Mouse (Mus musculus) forebrain, embryonic 13.5 days (tissue): ENCODE data around the gene Ptprd. TPM values are rescaled to one million over a fixed set of nuclear protein-coding genes. Genes with fewer than 3 reads are reported as not detected.
A peak's percentile ranks its signal among the peaks of the same experiment; 100 is the strongest.

Experiments used
- ATAC-seq: fragments of 200-750 bp; cut with Nextera tagmentation; 2 replicates; pipeline ENCODE4 v1.8.0; 2017
- H3K27ac ChIP-seq: fragments of 300-500 bp; sonication (generic); 2 replicates; pipeline ENCODE4 v1.5.1; 2015; ENCODE audit warnings: inconsistent platforms, mild to moderate bottlenecking, moderate library complexity
- H3K27me3 ChIP-seq: fragments of 300-500 bp; sonication (generic); 2 replicates; pipeline ENCODE4 v1.6.1; 2015; ENCODE audit warnings: mild to moderate bottlenecking, inconsistent platforms
- H3K36me3 ChIP-seq: fragments of 300-500 bp; sonication (generic); 2 replicates; pipeline ENCODE4 v1.6.1; 2015; ENCODE audit warnings: mild to moderate bottlenecking, inconsistent platforms; ENCODE audit not compliant: poor library complexity, severe bottlenecking
- H3K4me1 ChIP-seq: fragments of 300-500 bp; sonication (generic); 2 replicates; pipeline ENCODE4 v1.6.1; 2015; ENCODE audit warnings: inconsistent platforms
- H3K4me2 ChIP-seq: fragments of 300-500 bp; sonication (generic); 2 replicates; pipeline ENCODE4 v1.6.1; 2015; ENCODE audit warnings: inconsistent platforms, mild to moderate bottlenecking, moderate library complexity
- H3K4me3 ChIP-seq: fragments of 300-500 bp; sonication (generic); 2 replicates; pipeline ENCODE4 v1.5.1; 2015; ENCODE audit warnings: mild to moderate bottlenecking, inconsistent platforms
- H3K9ac ChIP-seq: fragments of 300-500 bp; sonication (generic); 2 replicates; pipeline ENCODE4 v1.6.1; 2015; ENCODE audit warnings: mild to moderate bottlenecking, inconsistent platforms
- H3K9me3 ChIP-seq: fragments of 300-500 bp; sonication (generic); replicated peaks from 2 replicates; pipeline ENCODE4 v1.6.1; 2016; ENCODE audit warnings: inconsistent platforms
- WGBS: fragments of 180-500 bp; shearing (Covaris S2); methylation state at CpG from one replicate; pipeline ENCODE4 v1.1.7; 2015; 5-methylcytosine and 5-hydroxymethylcytosine counted together
- polyA plus RNA-seq: library from polyadenylated mRNA; unstranded; fragments of >200 nt; fragmentation: Nextera tagmentation; extraction: Ambion mirVana; gene quantifications from 2 replicates; pipeline ENCODE4 v1.2.1, GENCODE M21; 2015

Gene Ptprd
- polyA plus RNA-seq, 1 experiment from 2014 or later = 53.8 TPM

DNA sequence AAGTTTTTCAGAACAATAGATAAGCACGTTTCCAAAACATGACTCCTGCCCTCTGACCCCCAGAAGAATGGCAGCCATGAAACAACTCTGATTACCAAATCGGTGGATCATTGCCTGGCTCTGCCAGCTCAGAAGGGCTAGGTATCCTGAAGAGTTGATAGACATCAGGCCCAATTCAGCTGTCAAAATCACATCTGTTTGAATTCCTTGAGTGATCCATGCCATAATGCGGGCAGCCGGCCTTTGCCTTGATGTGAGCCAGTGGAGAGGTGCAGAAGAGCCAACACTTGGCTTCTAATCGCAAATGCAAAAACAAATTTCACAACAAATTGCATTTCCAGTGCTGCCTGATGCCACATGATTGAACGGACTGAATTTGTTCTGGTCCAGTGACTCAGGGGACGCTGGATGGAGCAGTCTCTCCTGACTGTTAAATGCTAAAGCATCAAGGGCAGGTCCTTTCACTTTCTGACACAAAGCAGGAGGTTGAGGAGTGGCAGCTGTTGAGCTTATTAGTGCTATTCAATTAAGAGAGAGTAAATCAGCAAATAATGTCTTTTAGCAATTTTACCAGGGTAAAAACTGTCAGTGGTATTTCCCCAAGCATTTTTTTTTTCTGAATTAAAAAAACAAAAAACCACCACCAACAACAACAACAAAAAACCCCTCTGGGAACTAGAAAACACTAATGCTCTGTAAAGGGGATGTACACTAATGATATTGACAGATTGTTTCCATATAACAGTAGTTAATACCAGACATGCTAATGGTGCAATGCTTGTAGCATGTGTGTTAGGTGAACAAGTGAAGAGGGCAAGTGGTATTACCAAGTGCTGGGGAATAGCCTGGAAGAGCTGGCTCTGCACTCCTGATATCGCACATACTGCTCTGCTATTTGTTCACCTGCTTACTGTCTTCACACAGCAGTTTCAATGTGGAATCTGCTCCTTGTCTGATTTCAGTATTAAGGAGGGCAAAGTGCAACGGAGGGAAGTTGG is 1413.5 kb downstream of the Ptprd start:
- peak; percentile 41; the same call in 1 of the 2 replicates for ATAC-seq
- Histone ChIP-seq H3K36me3 (no peaks in the 10 kb centered on the region), H3K27ac (no peak overlapping the region), H3K9me3 (no peaks in the 10 kb centered on the region), H3K9ac (no peak overlapping the region), H3K4me1 (peaks cover 9% of the 10 kb centered on the region), H3K4me3 (no peak overlapping the region), H3K4me2 (no peak overlapping the region), H3K27me3 (no peaks in the 10 kb centered on the region)
- WGBS = 39% methylated on average over 9 of the region's 9 CpGs

DNA sequence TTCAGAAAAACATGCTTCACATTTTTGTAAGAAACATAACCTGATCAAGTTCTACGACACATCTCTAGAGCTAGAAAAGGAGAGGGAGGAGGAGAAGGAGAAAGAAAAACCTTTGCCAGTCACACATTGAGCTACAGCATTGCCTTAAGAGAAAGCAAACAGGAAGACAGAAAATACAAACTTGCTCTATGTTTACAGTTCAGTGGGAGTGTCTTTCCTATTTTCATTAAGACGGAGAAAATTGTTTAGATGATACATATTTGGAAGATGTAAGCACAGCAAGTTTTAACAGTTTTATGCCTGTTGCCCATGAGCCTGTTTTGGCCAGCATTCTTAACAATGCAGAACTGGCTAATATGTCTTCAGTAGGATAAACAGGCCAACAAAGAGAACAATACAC is 1426.4 kb downstream of the Ptprd start:
- ATAC-seq = no peak
- Histone ChIP-seq H3K4me2 (no peak overlapping the region), H3K4me3 (no peak overlapping the region), H3K4me1 (no peaks in the 10 kb centered on the region), H3K9ac (no peak overlapping the region), H3K36me3 (no peaks in the 10 kb centered on the region), H3K27me3 (no peaks in the 10 kb centered on the region), H3K9me3 (no peaks in the 10 kb centered on the region), H3K27ac (no peak overlapping the region)
- WGBS = 90% methylated on average over 2 of the region's 2 CpGs

DNA sequence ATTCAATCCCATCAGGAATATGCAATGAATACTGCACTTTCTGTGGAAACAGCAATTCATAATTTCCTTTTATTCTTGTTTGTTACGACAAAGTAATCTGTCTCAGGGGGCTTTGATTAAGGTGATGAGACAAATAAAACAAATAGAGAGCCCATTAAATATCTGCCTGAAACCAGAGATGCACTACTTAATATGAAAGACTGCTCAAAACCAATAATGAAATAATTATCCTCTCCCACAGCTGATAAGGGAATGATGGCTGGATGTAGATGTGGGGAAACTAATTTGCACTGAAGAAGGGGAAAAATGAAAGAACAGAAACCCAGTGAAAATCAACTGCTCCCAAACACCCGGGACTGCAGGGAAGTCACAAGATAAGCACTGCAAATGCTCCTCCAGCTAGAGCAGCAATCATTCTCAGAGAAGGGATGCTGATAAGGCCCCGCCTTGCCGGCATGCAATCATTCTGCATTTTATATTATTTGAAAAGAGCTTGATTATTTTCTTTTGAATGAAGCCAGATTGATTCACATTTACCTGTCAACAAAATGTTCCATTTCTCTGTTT is 1432.1 kb downstream of the Ptprd start:
- Histone ChIP-seq H3K4me3 (no peak overlapping the region), H3K27ac (no peak overlapping the region), H3K36me3 (no peaks in the 10 kb centered on the region), H3K9ac (no peak overlapping the region), H3K4me2 (no peak overlapping the region), H3K27me3 (no peaks in the 10 kb centered on the region), H3K4me1 (no peaks in the 10 kb centered on the region), H3K9me3 (no peaks in the 10 kb centered on the region)
- peak; percentile 65; the same call in 1 of the 2 replicates for ATAC-seq
- WGBS = 72% methylated on average over 4 of the region's 4 CpGs

DNA sequence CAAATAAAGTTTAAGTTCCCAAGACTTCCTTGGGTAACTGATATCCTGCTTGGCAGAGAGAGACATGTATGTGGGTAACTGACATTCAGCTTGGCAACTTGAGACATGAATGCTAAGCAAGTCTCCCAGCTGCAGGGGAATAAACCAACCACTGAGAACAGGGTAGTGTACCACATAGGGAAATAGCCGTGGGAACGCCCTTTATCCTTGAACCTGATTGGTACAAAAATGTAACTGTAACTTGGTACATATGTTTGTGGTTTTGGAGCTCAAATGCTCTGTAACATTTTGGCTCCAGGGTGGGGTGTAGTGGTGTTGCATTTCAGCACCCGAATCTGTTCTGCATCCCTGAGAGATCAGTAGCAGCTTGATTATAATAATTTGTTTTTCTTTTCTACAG is 1444.8 kb downstream of the Ptprd start:
- Histone ChIP-seq H3K27me3 (no peaks in the 10 kb centered on the region), H3K4me2 (no peak overlapping the region), H3K4me1 (no peaks in the 10 kb centered on the region), H3K9me3 (no peaks in the 10 kb centered on the region), H3K9ac (no peak overlapping the region), H3K36me3 (no peaks in the 10 kb centered on the region), H3K4me3 (no peak overlapping the region), H3K27ac (no peak overlapping the region)
- no peak for ATAC-seq
- 87% methylated on average over 3 of the region's 3 CpGs for WGBS

DNA sequence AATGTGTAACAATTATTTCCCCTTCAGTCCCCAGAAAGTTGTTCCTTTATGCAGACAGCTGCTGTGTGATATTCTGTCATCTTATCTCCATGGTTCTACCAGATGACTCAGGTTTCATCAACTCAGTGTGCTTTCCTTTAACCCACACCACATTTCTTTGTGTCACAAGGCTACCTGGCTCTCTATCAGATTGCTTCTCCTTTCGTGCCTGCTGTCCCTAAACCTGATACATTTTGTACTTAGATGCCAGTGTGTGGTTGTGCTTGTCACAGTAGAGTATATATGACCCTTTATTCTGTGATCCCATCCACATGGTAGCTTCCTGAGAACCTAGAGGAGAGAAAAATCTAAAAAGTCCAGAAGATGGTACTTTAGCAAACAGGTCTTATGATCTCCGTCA is 1445.3 kb downstream of the Ptprd start:
- no peaks in the 10 kb centered on the region for H3K36me3 ChIP-seq

DNA sequence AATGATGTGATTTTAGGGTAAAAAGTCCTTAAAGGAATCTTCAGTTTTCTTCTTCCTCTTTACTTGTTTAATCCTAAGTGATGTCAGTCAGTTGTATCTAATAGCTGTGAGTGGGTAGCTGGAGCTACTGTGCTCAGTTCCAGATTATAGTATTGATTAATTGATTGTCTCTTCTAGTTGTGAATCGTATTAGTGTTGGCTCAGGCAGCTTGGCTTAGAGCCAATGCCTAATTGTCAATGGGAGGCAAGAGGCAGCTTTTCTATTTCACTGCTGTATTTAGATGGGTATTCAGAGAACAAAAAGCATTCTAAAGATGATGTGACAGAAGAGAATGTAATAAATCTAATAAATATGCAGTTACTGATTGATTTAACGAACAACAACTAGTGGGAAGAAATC is 1461.1 kb downstream of the Ptprd start:
- Histone ChIP-seq H3K9ac (no peak overlapping the region), H3K9me3 (no peaks in the 10 kb centered on the region), H3K4me1 (peaks cover 7% of the 10 kb centered on the region; the same call in 1 of the 2 replicates), H3K4me3 (no peak overlapping the region), H3K27me3 (no peaks in the 10 kb centered on the region), H3K4me2 (no peak overlapping the region), H3K27ac (no peak overlapping the region), H3K36me3 (no peaks in the 10 kb centered on the region)
- ATAC-seq = peak; percentile 55; the same call in 1 of the 2 replicates
- 24% methylated on average over 2 of the region's 2 CpGs for WGBS

More for the DNA sequence above, 1445.3 kb downstream of the Ptprd start:
- 80% methylated on average over 2 of the region's 2 CpGs for WGBS
- H3K4me3 ChIP-seq = no peak overlapping the region
- H3K9ac ChIP-seq = no peak overlapping the region
- ATAC-seq = no peak
- H3K4me2 ChIP-seq = no peak overlapping the region
- H3K9me3 ChIP-seq = no peaks in the 10 kb centered on the region
- H3K4me1 ChIP-seq = no peaks in the 10 kb centered on the region
- no peaks in the 10 kb centered on the region for H3K27me3 ChIP-seq
- H3K27ac ChIP-seq = no peak overlapping the region

DNA sequence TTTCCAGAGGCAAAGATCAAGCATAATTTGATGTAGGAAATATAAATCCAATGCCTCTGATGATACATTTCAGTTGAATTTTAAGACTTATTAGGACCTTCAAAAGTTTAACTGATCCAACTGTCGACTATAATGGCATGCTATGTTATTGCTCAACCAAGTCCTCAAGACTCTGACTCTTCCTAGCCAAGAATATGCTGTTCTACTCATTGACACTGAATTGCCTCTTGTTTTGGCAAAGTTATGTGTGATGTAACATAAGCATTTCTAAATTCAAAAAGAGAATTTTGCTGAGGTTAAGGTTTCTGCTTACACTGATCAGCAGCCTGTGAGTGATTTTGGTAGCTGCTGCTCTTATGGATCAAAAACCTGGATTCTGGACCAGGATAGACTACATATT is 1475.9 kb downstream of the Ptprd start:
- no peak overlapping the region for H3K4me2 ChIP-seq
- H3K4me3 ChIP-seq = no peak overlapping the region
- H3K9ac ChIP-seq = no peak overlapping the region
- H3K9me3 ChIP-seq = no peaks in the 10 kb centered on the region
- H3K4me1 ChIP-seq = no peaks in the 10 kb centered on the region
- no peaks in the 10 kb centered on the region for H3K27me3 ChIP-seq
- no peak overlapping the region for H3K27ac ChIP-seq
- H3K36me3 ChIP-seq = no peaks in the 10 kb centered on the region
- WGBS = 78% methylated on average over 1 of the region's 1 CpGs
- ATAC-seq = no peak

DNA sequence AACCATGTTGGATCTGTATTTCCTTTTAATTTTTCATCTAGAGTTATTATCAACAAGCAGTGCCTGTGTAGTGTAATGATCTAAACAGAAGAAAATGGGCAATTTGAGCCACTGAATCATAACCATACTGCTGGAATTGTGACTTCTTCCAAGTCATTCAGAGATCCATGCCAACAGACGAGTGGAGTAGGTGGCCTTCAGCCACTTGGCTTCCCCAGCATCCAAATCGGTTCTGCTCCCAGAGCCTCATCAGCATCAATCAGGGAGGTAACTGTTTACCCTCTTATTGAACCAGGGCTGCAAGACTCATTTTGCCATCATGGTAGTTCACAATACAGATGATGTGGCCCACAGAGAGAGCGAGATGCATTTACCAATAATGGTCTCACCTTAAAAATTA is 1536.0 kb downstream of the Ptprd start:
- no peak overlapping the region for H3K27ac ChIP-seq
- no peak overlapping the region for H3K9ac ChIP-seq
- H3K4me1 ChIP-seq = no peaks in the 10 kb centered on the region
- no peak for ATAC-seq
- no peak overlapping the region for H3K4me2 ChIP-seq
- no peaks in the 10 kb centered on the region for H3K36me3 ChIP-seq
- no peaks in the 10 kb centered on the region for H3K27me3 ChIP-seq
- WGBS = 89% methylated on average over 3 of the region's 3 CpGs
- no peak overlapping the region for H3K4me3 ChIP-seq
- no peaks in the 10 kb centered on the region for H3K9me3 ChIP-seq

DNA sequence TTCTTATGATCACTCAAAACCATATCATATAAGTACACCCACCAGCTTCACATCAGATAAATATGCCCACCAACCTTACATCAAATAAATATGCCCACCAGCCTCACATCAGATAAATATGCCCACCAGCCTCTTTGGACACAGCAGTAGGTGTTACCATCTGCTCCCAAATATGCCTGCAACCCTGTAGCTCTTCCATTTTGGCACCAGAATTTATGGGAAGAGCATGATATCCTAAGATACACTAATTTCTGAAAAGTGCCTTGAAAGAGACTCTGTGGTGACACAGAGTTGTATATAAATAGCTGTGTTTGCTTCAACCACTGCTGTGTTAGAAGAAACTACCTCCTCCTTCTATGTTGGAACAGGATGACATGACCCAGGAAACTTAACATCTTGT is 1538.5 kb downstream of the Ptprd start:
- H3K27ac ChIP-seq = no peak overlapping the region
- H3K9ac ChIP-seq = no peak overlapping the region
- no peak overlapping the region for H3K4me2 ChIP-seq
- H3K4me1 ChIP-seq = no peaks in the 10 kb centered on the region
- ATAC-seq = no peak
- H3K36me3 ChIP-seq = no peaks in the 10 kb centered on the region
- no peaks in the 10 kb centered on the region for H3K27me3 ChIP-seq
- no peak overlapping the region for H3K4me3 ChIP-seq
- no peaks in the 10 kb centered on the region for H3K9me3 ChIP-seq

DNA sequence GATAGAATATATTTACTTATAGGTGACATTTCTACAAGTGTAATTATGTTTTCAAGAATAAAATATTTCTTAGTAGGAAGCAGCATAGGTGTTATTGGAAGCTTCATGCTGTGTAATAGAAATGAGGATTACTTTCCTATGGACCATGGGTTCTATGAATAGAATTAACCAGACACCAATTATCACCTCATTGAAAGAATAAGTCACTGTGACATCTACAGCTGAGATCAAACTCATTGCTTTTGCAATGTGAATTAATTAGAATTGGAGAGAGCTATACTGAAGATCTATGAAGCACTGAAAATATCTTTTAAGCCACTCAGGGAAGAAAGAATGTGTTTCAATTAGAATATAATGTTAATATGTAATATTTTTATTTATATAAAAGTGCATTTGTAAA is 1539.1 kb downstream of the Ptprd start:
- ATAC-seq = peak; percentile 41; the same call in 1 of the 2 replicates
- H3K36me3 ChIP-seq = no peaks in the 10 kb centered on the region
- H3K9me3 ChIP-seq = no peaks in the 10 kb centered on the region
- no peak overlapping the region for H3K4me3 ChIP-seq
- H3K4me2 ChIP-seq = no peak overlapping the region
- H3K27ac ChIP-seq = no peak overlapping the region
- H3K9ac ChIP-seq = no peak overlapping the region
- H3K4me1 ChIP-seq = no peaks in the 10 kb centered on the region
- H3K27me3 ChIP-seq = no peaks in the 10 kb centered on the region

DNA sequence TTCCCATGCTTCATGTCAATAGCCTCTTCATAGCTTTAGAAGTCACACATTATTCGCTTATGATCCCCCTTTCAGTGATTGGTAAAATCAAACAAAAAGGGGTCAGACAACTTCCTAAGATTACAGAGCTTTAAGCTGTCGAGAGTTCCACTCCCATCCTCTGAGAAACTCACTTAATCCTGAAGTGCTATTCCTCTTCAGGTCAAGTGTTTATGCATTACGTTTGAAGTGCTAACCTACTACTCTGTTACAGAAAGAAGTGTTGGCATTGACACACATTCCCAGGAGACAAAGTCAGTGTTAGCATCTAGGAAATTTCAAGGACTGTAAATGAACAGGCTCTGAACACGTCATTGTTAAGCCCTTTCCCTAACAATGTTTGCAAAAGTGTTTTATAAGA is 1550.0 kb downstream of the Ptprd start:
- ATAC-seq = no peak
- 57% methylated on average over 4 of the region's 4 CpGs for WGBS
- H3K4me1 ChIP-seq = no peaks in the 10 kb centered on the region
- no peaks in the 10 kb centered on the region for H3K36me3 ChIP-seq
- no peaks in the 10 kb centered on the region for H3K27me3 ChIP-seq
- H3K9me3 ChIP-seq = no peaks in the 10 kb centered on the region
- no peak overlapping the region for H3K9ac ChIP-seq
- no peak overlapping the region for H3K4me2 ChIP-seq
- H3K4me3 ChIP-seq = no peak overlapping the region
- H3K27ac ChIP-seq = no peak overlapping the region

DNA sequence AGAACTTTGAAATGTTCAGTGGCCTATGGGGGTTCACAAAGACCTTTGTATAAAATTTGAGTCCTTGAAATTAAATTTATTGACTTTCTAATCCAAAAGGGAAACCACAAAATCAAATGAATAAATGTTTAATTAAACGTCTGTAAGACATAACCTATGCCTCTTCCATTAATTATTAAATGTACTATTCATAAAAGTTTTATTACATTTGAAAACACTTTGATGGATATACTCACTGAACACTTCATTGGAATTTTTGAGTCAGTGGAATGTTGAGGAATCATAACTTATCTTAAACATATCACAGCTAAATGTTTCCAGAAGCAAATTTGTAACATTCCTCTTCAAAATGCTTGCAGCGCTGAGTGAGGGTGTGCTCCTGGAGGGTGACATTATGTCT is 1551.6 kb downstream of the Ptprd start:
- Histone ChIP-seq H3K9ac (no peak overlapping the region), H3K4me1 (no peaks in the 10 kb centered on the region), H3K36me3 (no peaks in the 10 kb centered on the region), H3K9me3 (no peaks in the 10 kb centered on the region), H3K27me3 (no peaks in the 10 kb centered on the region), H3K4me2 (no peak overlapping the region), H3K27ac (no peak overlapping the region), H3K4me3 (no peak overlapping the region)
- 89% methylated on average over 2 of the region's 2 CpGs for WGBS
- no peak for ATAC-seq
